Mouse (Mus musculus) thymus, postnatal 36 days (tissue): ENCODE data around the gene Fnbp1.

Experiments used
- DNase-seq, 2 experiments: peaks; one replicate each; pipeline ENCODE4 v3.0.0; 2022; ENCODE audit warnings: mixed read lengths in 2 of 2

The Fnbp1 gene

GRCm38 (mm10) chr2:31019011-31019410 lies 122.8 kb downstream of the Fnbp1 start:
- no peak for DNase-seq

DNA sequence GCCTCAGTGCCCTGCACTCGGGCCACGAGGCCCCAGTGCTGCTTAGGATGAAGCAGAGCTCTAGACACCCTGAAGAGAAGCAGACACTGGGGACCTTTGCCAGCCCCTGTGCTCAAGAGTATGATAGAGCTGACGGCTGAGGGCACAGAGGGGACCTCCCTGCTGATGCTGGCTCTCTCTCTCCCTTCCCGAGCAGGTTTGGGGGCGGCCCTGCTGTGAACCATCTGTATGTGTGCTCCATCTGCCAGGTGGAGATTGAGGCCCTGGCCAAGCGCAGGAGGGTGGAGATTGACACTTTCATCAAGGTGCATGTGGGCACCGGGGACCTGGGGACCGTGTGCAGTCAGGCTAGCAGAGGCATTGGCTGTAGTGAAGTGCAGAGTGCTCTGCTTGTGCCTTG lies 123.3 kb downstream of the Fnbp1 start:
- no peak for DNase-seq

DNA sequence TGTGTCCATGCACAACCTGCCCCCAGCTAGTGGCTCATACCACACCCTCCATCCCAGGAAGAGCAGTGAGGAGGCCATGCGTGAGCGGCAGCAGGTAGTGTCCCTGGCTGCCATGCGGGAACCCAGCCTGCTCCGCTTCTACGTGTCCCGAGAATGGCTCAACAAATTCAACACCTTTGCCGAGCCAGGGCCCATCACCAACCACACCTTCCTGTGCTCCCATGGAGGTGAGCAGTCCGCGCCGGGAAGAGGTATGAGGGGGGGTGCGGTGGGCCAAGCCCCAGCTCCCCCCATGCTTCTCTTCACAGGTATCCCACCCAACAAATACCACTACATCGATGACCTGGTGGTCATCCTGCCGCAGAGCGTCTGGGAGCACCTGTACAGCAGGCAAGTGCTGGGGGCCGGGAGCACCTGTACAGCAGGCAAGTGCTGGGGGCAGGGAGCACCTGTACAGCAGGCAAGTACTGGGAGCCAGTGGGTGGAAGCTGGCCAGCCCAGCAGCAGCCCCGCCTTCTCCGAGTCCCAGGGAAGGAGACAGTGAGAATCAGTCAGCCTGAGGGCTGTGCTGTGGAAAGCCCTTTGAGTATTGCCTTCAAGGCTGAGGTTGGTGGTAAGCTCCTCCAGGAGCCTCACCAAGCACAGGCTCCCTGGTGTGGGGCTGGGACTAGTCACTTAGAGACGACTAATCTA lies 124.0 kb downstream of the Fnbp1 start:
- DNase-seq: no peak

- DNase-seq: no peak
These were observed 128.3 kb downstream of the Fnbp1 start for GRCm38 (mm10) chr2:31013371-31014120.

DNA sequence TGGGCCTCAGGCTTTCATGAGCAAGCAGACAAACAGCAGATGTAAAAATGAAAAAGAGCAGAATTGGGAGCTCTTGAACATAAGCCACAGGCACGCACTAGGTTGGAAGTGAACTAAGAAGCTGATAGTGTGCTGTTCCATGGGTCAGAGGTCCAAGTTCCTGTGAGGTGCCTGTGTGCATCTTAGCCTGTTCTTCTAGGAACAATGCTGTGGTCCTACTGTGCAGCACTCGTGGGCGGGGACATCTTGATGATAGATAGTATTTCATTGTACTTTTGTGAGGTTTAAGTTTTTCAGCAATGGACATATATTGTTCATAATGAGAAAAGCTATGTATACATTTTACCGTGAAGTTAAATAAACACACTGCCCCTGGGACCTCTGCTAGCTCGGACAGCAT lies 134.6 kb downstream of the Fnbp1 start:
- DNase-seq: no peak

DNA sequence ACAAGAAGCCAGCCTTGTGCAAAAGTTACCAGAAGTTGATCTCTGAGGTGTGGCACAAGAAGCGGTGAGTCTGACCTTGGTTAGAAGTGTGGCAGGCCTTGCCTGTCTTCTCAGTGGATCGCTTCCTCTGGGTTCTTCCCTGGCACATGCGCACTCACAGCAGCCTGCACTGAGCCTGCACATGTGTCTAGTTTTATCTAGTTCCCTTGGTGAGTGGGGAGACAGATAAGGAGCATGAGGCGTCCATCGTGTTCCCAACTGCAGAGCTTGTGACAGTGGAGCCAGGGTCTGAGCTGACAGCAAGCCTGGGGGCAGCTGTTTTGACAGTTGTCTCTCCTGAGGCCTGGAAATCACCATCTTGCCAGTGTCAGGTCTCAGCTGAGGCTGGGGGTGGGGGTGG lies 135.4 kb downstream of the Fnbp1 start:
- DNase-seq: peak; percentile 15 to 35

- DNase-seq: no peak
These were observed 136.4 kb downstream of the Fnbp1 start for GRCm38 (mm10) chr2:31005453-31005852.

- no peak for DNase-seq
These were observed 139.0 kb downstream of the Fnbp1 start for GRCm38 (mm10) chr2:31002857-31003256.

DNA sequence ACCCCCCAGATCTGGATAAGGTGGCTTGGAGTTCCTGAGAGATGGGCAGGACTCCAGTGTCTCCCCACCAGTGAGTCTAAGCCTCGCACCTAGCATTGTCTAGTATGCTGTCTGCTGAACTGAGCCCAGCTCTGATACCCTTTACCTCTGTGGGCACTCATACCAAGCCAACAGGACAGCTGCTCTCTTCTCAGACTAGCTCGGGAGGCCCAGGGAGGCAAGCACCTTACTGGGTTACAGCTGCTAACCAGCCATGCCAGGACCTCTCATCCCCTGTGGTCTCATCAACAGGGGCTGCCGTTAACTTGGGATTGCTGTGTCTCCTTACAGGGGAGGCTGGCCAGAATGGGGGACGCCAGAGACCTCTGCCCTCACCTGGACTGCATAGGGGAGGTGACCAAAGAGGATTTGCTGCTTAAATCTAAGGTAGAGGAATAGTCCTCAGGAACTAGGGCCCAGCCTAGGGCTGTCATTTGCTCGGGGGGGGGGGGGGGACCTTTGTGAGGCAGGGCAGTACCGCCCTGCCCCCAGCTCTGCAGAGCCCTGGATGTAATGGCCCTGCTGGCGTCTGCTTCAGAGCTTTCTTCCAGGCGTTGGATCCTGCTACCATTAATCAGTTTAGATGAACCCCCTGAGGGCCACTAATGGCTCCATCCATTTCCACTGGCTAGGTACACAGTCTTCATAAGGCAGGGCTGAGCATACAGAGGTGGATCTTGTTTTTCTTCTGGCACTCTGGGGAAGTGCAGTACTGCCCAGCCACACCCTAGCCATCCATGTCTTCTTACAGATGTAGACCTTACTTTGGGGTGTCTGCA lies 143.2 kb downstream of the Fnbp1 start:
- no peak for DNase-seq

- DNase-seq: no peak
These were observed 146.3 kb downstream of the Fnbp1 start for GRCm38 (mm10) chr2:30995432-30995996.

- DNase-seq: no peak
These were observed 147.0 kb downstream of the Fnbp1 start for GRCm38 (mm10) chr2:30994853-30995252.

- no peak for DNase-seq
These were observed 151.6 kb downstream of the Fnbp1 start for GRCm38 (mm10) chr2:30990221-30990620.

- DNase-seq: peak; percentile 33 to 64
These were observed 156.4 kb downstream of the Fnbp1 start for GRCm38 (mm10) chr2:30985111-30986020.

DNA sequence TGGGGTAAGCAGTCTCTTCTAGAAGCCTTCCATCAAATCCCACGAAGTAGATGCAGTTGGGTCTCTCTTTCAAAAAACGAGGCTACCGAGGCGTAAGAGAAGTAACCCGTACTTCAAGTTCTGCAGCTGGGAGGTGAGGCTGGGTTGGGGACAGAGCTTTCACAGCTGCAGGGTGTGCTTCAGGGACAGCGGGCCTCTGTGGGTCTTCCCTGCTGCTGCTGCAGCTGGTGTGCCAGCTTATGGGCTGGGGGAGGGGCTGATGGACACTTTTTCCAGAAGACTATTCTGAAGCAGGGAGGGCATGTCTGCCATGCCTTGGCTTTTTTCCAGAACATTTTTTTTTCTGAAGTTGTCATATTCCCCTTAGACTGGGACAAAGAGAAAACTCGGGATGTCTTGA lies 158.8 kb downstream of the Fnbp1 start:
- peak in 1 of 2 experiments; percentile 25 for DNase-seq

DNA sequence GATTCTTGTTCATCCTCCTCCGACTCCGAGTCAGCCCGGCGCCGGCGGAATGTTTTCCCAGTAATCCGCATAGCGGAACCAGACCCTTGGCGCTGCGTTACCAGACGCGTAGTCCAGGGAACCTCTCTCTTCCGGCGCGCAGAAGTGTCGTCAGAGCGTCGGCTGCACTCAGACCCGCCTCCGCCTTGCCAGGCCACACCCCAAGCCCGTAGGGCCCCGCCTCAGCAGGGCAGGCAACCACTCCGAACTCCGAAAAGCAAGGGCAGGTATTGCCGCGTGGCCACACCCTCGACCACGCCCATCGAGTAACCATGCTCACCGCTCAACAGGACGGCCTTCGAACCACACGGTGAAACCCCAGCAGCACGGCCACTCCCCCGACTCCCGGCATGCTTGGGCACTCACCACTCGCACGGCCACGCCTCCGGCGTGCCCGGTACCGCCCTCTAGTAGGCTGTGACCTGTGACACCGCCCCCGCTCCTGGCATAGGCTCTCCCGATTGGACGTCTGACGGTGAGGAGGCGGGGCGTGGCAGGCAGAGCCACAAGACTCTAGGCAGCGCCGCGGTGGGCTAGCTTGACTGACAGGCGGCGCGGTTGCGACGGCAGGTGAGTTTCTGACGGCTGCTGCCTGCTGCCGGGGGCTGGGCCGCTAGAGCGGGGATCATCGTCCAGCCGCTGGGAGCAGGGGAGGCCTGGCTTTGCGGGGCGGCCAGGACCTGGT lies 159.9 kb downstream of the Fnbp1 start, which contains the start of the genes BC005624 and Usp20:
TSS of gene BC005624 (minus strand) at position 412 of the 724 bp plus-strand sequence.
TSS of gene Usp20 (plus strand) at position 490 of the 724 bp plus-strand sequence.
- DNase-seq: peak; percentile 100
